8 mouse cellular contexts compared by ENCODE assay signal in genomic region chr16:20715566-20715965, GRCm38 (mm10). TPM values are rescaled to one million over a fixed set of nuclear protein-coding genes. Genes with fewer than 3 reads are reported as not detected.
A peak's percentile ranks its signal among the peaks of the same experiment; 100 is the strongest.
DNase-seq lines count a peak whose midpoint lies in the region; ATAC-seq and TF ChIP-seq lines count a peak whose summit lies in the region.

No protein-coding gene starts in this region.

- H3K79me2 ChIP-seq in MEL (ENCODE audit: control insufficient read depth, insufficient read depth, low read length, poor library complexity), result peaks cover 7% of the 10 kb centered on the region

- H3K4me2 ChIP-seq in heart, embryonic 16.5 days (ENCODE audit: low read depth, low read length), result peak overlapping the region; percentile 88
- peak overlapping the region; percentile 76 for H3K4me2 ChIP-seq in forebrain, embryonic 14.5 days (ENCODE audit: low read length)
- H3K4me2 ChIP-seq in liver, embryonic 16.5 days (ENCODE audit: low read depth, low read length), result peak overlapping the region; percentile 99

- TF ChIP-seq POLR2A in MEL (IDR thresholded peaks at IDR 0.05; ENCODE audit: control insufficient read depth in 1 of 2, insufficient read depth in 1 of 2, low read depth in 1 of 2, low read length in 2 of 2, poor library complexity in 1 of 2), result no peak

- no peak for ATAC-seq in heart, embryonic 16.5 days (replicated peaks; ENCODE audit: extremely low read depth, insufficient read depth, low FRiP score)
- no peak for ATAC-seq in forebrain, embryonic 14.5 days
- ATAC-seq in liver, embryonic 16.5 days (ENCODE audit: low read depth), result no peak

- peak overlapping the region; percentile 80 for H3K4me3 ChIP-seq in heart, embryonic 16.5 days (ENCODE audit: low read length)
- peak overlapping the region; percentile 58 to 74 for H3K4me3 ChIP-seq in MEL (ENCODE audit: control insufficient read depth in 1 of 2, insufficient read depth in 1 of 2, low read depth in 2 of 2, low read length in 2 of 2)
- peak overlapping the region; percentile 64 for H3K4me3 ChIP-seq in forebrain, embryonic 14.5 days (ENCODE audit: low read depth, low read length)
- peak overlapping the region; percentile 85 for H3K4me3 ChIP-seq in liver, embryonic 16.5 days (ENCODE audit: low read depth, low read length)

- DNase-seq in heart, adult 18-20 months, result no peak
- no peak for DNase-seq in MEL (ENCODE audit: low read depth, low spot score)
- no peak for DNase-seq in forebrain, embryonic 14.5 days (ENCODE audit: low spot score)
- DNase-seq in layer of hippocampus, postnatal 10 days (ENCODE audit: low spot score in 2 of 2), result no peak
- DNase-seq in thymus, postnatal 36 days, result no peak
- no peak for DNase-seq in retina, embryonic 14.5 days (ENCODE audit: low spot score)

- H3K27me3 ChIP-seq in heart, embryonic 16.5 days (ENCODE audit: control insufficient read depth, insufficient read depth, low read length), result no peaks in the 10 kb centered on the region
- no peaks in the 10 kb centered on the region for H3K27me3 ChIP-seq in MEL (ENCODE audit: control insufficient read depth in 1 of 2, insufficient read depth in 2 of 2, low read length in 2 of 2)
- no peaks in the 10 kb centered on the region for H3K27me3 ChIP-seq in forebrain, embryonic 14.5 days (replicated peaks; ENCODE audit: control insufficient read depth, insufficient read depth, low read length)
- no peaks in the 10 kb centered on the region for H3K27me3 ChIP-seq in liver, embryonic 16.5 days (ENCODE audit: control insufficient read depth, insufficient read depth, low read depth, low read length)

- H3K9ac ChIP-seq in heart, embryonic 16.5 days (ENCODE audit: low read length), result peak overlapping the region; percentile 80
- H3K9ac ChIP-seq in MEL (ENCODE audit: control insufficient read depth, low read depth, low read length, poor library complexity, severe bottlenecking), result peak overlapping the region; percentile 62
- H3K9ac ChIP-seq in forebrain, embryonic 14.5 days (ENCODE audit: low read length), result peak overlapping the region; percentile 81
- peak overlapping the region; percentile 83 for H3K9ac ChIP-seq in liver, embryonic 16.5 days (ENCODE audit: low read depth, low read length)

- peaks cover 4% of the 10 kb centered on the region; the same call in 1 of the 2 replicates for H3K36me3 ChIP-seq in heart, embryonic 16.5 days (ENCODE audit: control insufficient read depth, insufficient read depth)
- peaks cover 0 to 9% of the 10 kb centered on the region in 2 experiments; a peak in 2 of 4 replicates for H3K36me3 ChIP-seq in MEL (ENCODE audit: control insufficient read depth in 1 of 2, insufficient read depth in 2 of 2, low read length in 2 of 2)
- H3K36me3 ChIP-seq in forebrain, embryonic 14.5 days (ENCODE audit: control insufficient read depth, insufficient read depth, low read length), result peaks cover 26% of the 10 kb centered on the region
- H3K36me3 ChIP-seq in liver, embryonic 16.5 days (ENCODE audit: control insufficient read depth, insufficient read depth), result peaks cover 16% of the 10 kb centered on the region

- WGBS in heart, embryonic 16.5 days, result 2% methylated on average over 12 of the region's 12 CpGs
- WGBS in forebrain, embryonic 14.5 days, result 2% methylated on average over 12 of the region's 12 CpGs
- 6% methylated on average over 12 of the region's 12 CpGs for WGBS in liver, embryonic 16.5 days (ENCODE audit: insufficient replicate concordance)

- TF ChIP-seq EP300 in MEL (IDR thresholded peaks at IDR 0.05; ENCODE audit: low read depth in 1 of 2, low read length in 2 of 2), result no peak

- H3K4me1 ChIP-seq in heart, embryonic 16.5 days (ENCODE audit: control insufficient read depth, insufficient read depth, low read length), result peaks cover 18% of the 10 kb centered on the region
- H3K4me1 ChIP-seq in MEL (ENCODE audit: control insufficient read depth in 1 of 2, insufficient read depth in 2 of 2, low read length in 2 of 2), result peaks cover 0 to 17% of the 10 kb centered on the region in 2 experiments; a peak in 3 of 4 replicates
- H3K4me1 ChIP-seq in forebrain, embryonic 14.5 days (ENCODE audit: control insufficient read depth, insufficient read depth, low read length), result peaks cover 29% of the 10 kb centered on the region
- H3K4me1 ChIP-seq in liver, embryonic 16.5 days (ENCODE audit: control insufficient read depth, low read depth, low read length), result peaks cover 66% of the 10 kb centered on the region

- TF ChIP-seq RAD21 in MEL (IDR thresholded peaks at IDR 0.05; ENCODE audit: low read depth, low read length), result no peak

- H3K9me3 ChIP-seq in heart, embryonic 16.5 days (replicated peaks; ENCODE audit: control insufficient read depth, low read length), result no peaks in the 10 kb centered on the region
- no peaks in the 10 kb centered on the region for H3K9me3 ChIP-seq in MEL (replicated peaks; ENCODE audit: insufficient read depth, low read length)
- H3K9me3 ChIP-seq in forebrain, embryonic 14.5 days (replicated peaks; ENCODE audit: control insufficient read depth, low read length), result no peaks in the 10 kb centered on the region
- H3K9me3 ChIP-seq in liver, embryonic 16.5 days (replicated peaks; ENCODE audit: control insufficient read depth, low read length), result no peaks in the 10 kb centered on the region

- peak overlapping the region; percentile 91 for H3K27ac ChIP-seq in heart, embryonic 16.5 days (ENCODE audit: low read length)
- H3K27ac ChIP-seq in MEL (ENCODE audit: control insufficient read depth, low read depth, low read length), result no peak overlapping the region
- H3K27ac ChIP-seq in forebrain, embryonic 14.5 days (ENCODE audit: low read depth, low read length), result peak overlapping the region; percentile 87
- peak overlapping the region; percentile 94 for H3K27ac ChIP-seq in liver, embryonic 16.5 days (ENCODE audit: low read length)

- no peak for TF ChIP-seq CTCF in MEL (IDR thresholded peaks at IDR 0.05 in 2 of 3, conservative IDR thresholded peaks at IDR 0.05 in 1 of 3; ENCODE audit: control insufficient read depth in 1 of 3, insufficient read depth in 1 of 3, low read depth in 2 of 3, low read length in 3 of 3, poor library complexity in 1 of 3, severe bottlenecking in 1 of 3)

TF ChIP-seq in MEL, 35 proteins besides CTCF, POLR2A, EP300 and RAD21 (continues in another document):
- no peak for TF ChIP-seq HCFC1 (IDR thresholded peaks at IDR 0.05; ENCODE audit: low read depth, low read length)
- TF ChIP-seq POLR2AphosphoS2 (IDR thresholded peaks at IDR 0.05; ENCODE audit: low read length), result no peak
- TF ChIP-seq ZNF384 (IDR thresholded peaks at IDR 0.05; ENCODE audit: low read depth, low read length), result no peak
- no peak for TF ChIP-seq USF2 (IDR thresholded peaks at IDR 0.05; ENCODE audit: borderline replicate concordance in 1 of 2, insufficient read depth in 1 of 2, low read depth in 1 of 2, low read length in 2 of 2)

RNA-seq across cellular contexts. Expression of gene Polr2h, which starts 1.9 kb away (rescaled TPM):
- 49.0 and 51.8 TPM in 2 replicates for polyA plus RNA-seq in heart, embryonic 16.5 days (2015; fragmentation: Nextera tagmentation; extraction: Ambion mirVana)
- total RNA-seq in heart, adult 18-20 months (2021), result 10 to 100 TPM; 11.0 to 13.1 TPM
- 174 and 180 TPM in 2 replicates for total RNA-seq in MEL (2012; rRNA removed)
- 10 to 100 TPM in 1 of 2 experiments, not detected in 1; 95.4 TPM for polyA plus RNA-seq in MEL (2012; ENCODE audit: insufficient read depth in 1 of 2, insufficient read length in 2 of 2, low read depth in 1 of 2, low replicate concordance in 2 of 2, missing spikeins in 1 of 2)
- 112 and 126 TPM in 2 replicates for polyA plus RNA-seq in forebrain, embryonic 14.5 days (2014; fragmentation: Nextera tagmentation; extraction: Ambion mirVana)
- polyA plus RNA-seq in liver, embryonic 16.5 days (2015; fragmentation: Nextera tagmentation; extraction: Ambion mirVana), result 27.7 and 31.6 TPM in 2 replicates
- total RNA-seq in layer of hippocampus, postnatal 10 days (2021), result 10 to 100 TPM; 23.2 to 27.7 TPM

RNA-seq across cellular contexts. Expression of gene Clcn2, which starts 2.0 kb away (rescaled TPM):
- polyA plus RNA-seq in heart, embryonic 16.5 days (2015; fragmentation: Nextera tagmentation; extraction: Ambion mirVana), result 3.8 TPM in 2 replicates
- 1 to 10 TPM; 1.2 to 1.6 TPM for total RNA-seq in heart, adult 18-20 months (2021)
- 3.6 and 5.4 TPM in 2 replicates for total RNA-seq in MEL (2012; rRNA removed)
- polyA plus RNA-seq in MEL (2012; ENCODE audit: insufficient read depth in 1 of 2, insufficient read length in 2 of 2, low read depth in 1 of 2, low replicate concordance in 2 of 2, missing spikeins in 1 of 2), result 1 to 10 TPM in 1 of 2 experiments, not detected in 1; 9.4 TPM
- polyA plus RNA-seq in forebrain, embryonic 14.5 days (2014; fragmentation: Nextera tagmentation; extraction: Ambion mirVana), result 11.9 and 15.2 TPM in 2 replicates
- polyA plus RNA-seq in liver, embryonic 16.5 days (2015; fragmentation: Nextera tagmentation; extraction: Ambion mirVana), result 9.7 and 11.5 TPM in 2 replicates
- total RNA-seq in layer of hippocampus, postnatal 10 days (2021), result 10 to 100 TPM; 41.4 to 50.7 TPM

RNA-seq across cellular contexts. Expression of gene Chrd, which starts 17.4 kb away (rescaled TPM):
- 1.6 and 1.9 TPM in 2 replicates for polyA plus RNA-seq in heart, embryonic 16.5 days (2015; fragmentation: Nextera tagmentation; extraction: Ambion mirVana)
- 1 to 10 TPM; 1.7 to 2.0 TPM for total RNA-seq in heart, adult 18-20 months (2021)
- not detected in 2 replicates for total RNA-seq in MEL (2012; rRNA removed)
- not detected for polyA plus RNA-seq in MEL (2012; ENCODE audit: insufficient read depth in 1 of 2, insufficient read length in 2 of 2, low read depth in 1 of 2, low replicate concordance in 2 of 2, missing spikeins in 1 of 2)
- polyA plus RNA-seq in forebrain, embryonic 14.5 days (2014; fragmentation: Nextera tagmentation; extraction: Ambion mirVana), result 2.6 and 3.8 TPM in 2 replicates
- polyA plus RNA-seq in liver, embryonic 16.5 days (2015; fragmentation: Nextera tagmentation; extraction: Ambion mirVana), result 0.32 and 0.39 TPM in 2 replicates
- 10 to 100 TPM; 25.1 TPM for total RNA-seq in layer of hippocampus, postnatal 10 days (2021)

RNA-seq across cellular contexts. Expression of gene Thpo, which starts 18.7 kb away (rescaled TPM):
- 0.25 and 0.34 TPM in 2 replicates for polyA plus RNA-seq in heart, embryonic 16.5 days (2015; fragmentation: Nextera tagmentation; extraction: Ambion mirVana)
- total RNA-seq in heart, adult 18-20 months (2021), result under 1 TPM in 1 of 2 experiments, not detected in 1; 0.18 TPM
- not detected in 2 replicates for total RNA-seq in MEL (2012; rRNA removed)
- polyA plus RNA-seq in MEL (2012; ENCODE audit: insufficient read depth in 1 of 2, insufficient read length in 2 of 2, low read depth in 1 of 2, low replicate concordance in 2 of 2, missing spikeins in 1 of 2), result not detected
- 0.25 and 0.62 TPM in 2 replicates for polyA plus RNA-seq in forebrain, embryonic 14.5 days (2014; fragmentation: Nextera tagmentation; extraction: Ambion mirVana)
- 5.1 and 6.1 TPM in 2 replicates for polyA plus RNA-seq in liver, embryonic 16.5 days (2015; fragmentation: Nextera tagmentation; extraction: Ambion mirVana)
- 1 to 10 TPM; 3.7 to 4.3 TPM for total RNA-seq in layer of hippocampus, postnatal 10 days (2021)

RNA-seq across cellular contexts. Expression of gene Fam131a, which starts 22.5 kb away (rescaled TPM):
- polyA plus RNA-seq in heart, embryonic 16.5 days (2015; fragmentation: Nextera tagmentation; extraction: Ambion mirVana), result 7.5 and 9.2 TPM in 2 replicates
- total RNA-seq in heart, adult 18-20 months (2021), result 10 to 100 TPM; 19.8 to 31.3 TPM
- not detected in 2 replicates for total RNA-seq in MEL (2012; rRNA removed)
- polyA plus RNA-seq in MEL (2012; ENCODE audit: insufficient read depth in 1 of 2, insufficient read length in 2 of 2, low read depth in 1 of 2, low replicate concordance in 2 of 2, missing spikeins in 1 of 2), result not detected
- 51.5 and 55.5 TPM in 2 replicates for polyA plus RNA-seq in forebrain, embryonic 14.5 days (2014; fragmentation: Nextera tagmentation; extraction: Ambion mirVana)
- 1.4 and 2.3 TPM in 2 replicates for polyA plus RNA-seq in liver, embryonic 16.5 days (2015; fragmentation: Nextera tagmentation; extraction: Ambion mirVana)
- total RNA-seq in layer of hippocampus, postnatal 10 days (2021), result 100 to 1,000 TPM; 298 to 325 TPM
